Mouse (Mus musculus) kidney, embryonic 15.5 days (tissue): ENCODE data around the gene Il5. TPM values are rescaled to one million over a fixed set of nuclear protein-coding genes. Genes with fewer than 3 reads are reported as not detected.

Experiments used
- ATAC-seq: fragments of 200-750 bp; cut with Nextera tagmentation; replicated peaks from 2 replicates; pipeline ENCODE4 v1.8.0; 2017; ENCODE audit warnings: moderate TSS enrichment; ENCODE audit not compliant: low FRiP score
- H3K27ac ChIP-seq: fragments of 300-500 bp; sonication (generic); 2 replicates; pipeline ENCODE4 v1.5.1; 2015; ENCODE audit warnings: mild to moderate bottlenecking, inconsistent platforms
- H3K27me3 ChIP-seq: fragments of 300-500 bp; sonication (generic); 2 replicates; pipeline ENCODE4 v1.6.1; 2015; ENCODE audit warnings: inconsistent platforms
- H3K36me3 ChIP-seq: fragments of 300-500 bp; sonication (generic); 2 replicates; pipeline ENCODE4 v1.6.1; 2015; ENCODE audit warnings: inconsistent platforms
- H3K4me1 ChIP-seq: fragments of 300-500 bp; sonication (generic); 2 replicates; pipeline ENCODE4 v1.6.1; 2015; ENCODE audit warnings: inconsistent platforms
- H3K4me2 ChIP-seq: fragments of 300-500 bp; sonication (generic); 2 replicates; pipeline ENCODE4 v1.6.1; 2015; ENCODE audit warnings: moderate library complexity, mild to moderate bottlenecking, inconsistent platforms
- H3K4me3 ChIP-seq: fragments of 300-500 bp; sonication (generic); replicated peaks from 2 replicates; pipeline ENCODE4 v1.5.1; 2015; ENCODE audit warnings: mild to moderate bottlenecking, inconsistent platforms
- H3K9ac ChIP-seq: fragments of 300-500 bp; sonication (generic); 2 replicates; pipeline ENCODE4 v1.6.1; 2015; ENCODE audit warnings: mild to moderate bottlenecking, inconsistent platforms
- H3K9me3 ChIP-seq: fragments of 300-500 bp; sonication (generic); replicated peaks from 2 replicates; pipeline ENCODE4 v1.6.1; 2016; ENCODE audit warnings: inconsistent platforms
- WGBS: fragments of 180-500 bp; shearing (Covaris S2); methylation state at CpG from one replicate; pipeline ENCODE4 v1.1.7; 2015; ENCODE audit warnings: mixed read lengths; 5-methylcytosine and 5-hydroxymethylcytosine counted together
- polyA plus RNA-seq: library from polyadenylated mRNA; unstranded; fragments of >200 nt; fragmentation: Nextera tagmentation; extraction: Ambion mirVana; gene quantifications from 2 replicates; pipeline ENCODE4 v1.2.1, GENCODE M21; 2015

The Il5 gene
- polyA plus RNA-seq, 1 experiment from 2014 or later = not detected

DNA sequence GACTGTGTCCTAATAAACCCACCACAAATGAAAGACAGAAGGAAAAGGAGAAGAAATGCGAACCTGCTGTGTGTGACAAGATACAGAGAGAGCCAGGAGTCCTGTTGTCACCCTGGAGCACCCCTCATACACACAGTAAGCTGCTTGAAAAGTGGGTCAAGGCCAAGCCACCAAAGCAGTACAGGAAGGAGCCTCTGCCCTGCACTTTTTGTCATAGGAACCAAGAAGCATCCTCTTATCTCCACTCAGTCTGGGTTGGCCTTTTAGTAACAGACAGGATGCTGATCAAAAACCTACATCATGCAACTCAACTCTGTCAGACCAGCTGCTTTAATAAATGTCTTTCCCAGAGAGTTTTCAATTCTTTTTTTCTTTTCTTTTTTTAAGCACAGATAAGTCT, 893 bp upstream of the Il5 start:
- H3K4me3 ChIP-seq = no peak overlapping the region
- H3K4me2 ChIP-seq = no peak overlapping the region
- no peak overlapping the region for H3K9ac ChIP-seq
- 72% methylated on average over 1 of the region's 1 CpGs for WGBS
- H3K9me3 ChIP-seq = no peaks in the 10 kb centered on the region
- H3K27ac ChIP-seq = no peak overlapping the region
- no peaks in the 10 kb centered on the region for H3K36me3 ChIP-seq
- no peaks in the 10 kb centered on the region for H3K27me3 ChIP-seq
- H3K4me1 ChIP-seq = no peaks in the 10 kb centered on the region
- ATAC-seq = no peak

DNA sequence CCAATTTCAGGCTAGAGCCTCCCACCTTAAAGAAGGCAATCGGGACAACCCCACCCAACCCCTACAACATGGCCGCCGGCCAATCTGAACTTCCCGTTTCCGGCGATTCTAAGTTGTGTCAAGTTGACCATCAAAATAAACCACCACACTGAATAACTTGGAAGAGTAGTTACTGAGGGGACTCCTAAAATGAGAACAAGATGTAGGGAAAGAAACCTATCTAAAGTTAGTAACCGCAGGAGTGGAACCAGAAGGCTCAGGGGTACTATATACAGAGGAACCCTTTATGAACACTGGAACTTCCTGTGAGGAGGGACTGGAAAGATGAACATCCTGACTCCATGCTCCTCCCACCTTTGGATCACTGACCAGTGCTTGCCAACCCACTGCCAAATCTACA, 10.9 kb downstream of the Il5 start:
- 0 out of 2 replicates have a peak, but pooled peaks cover 3% of the 10 kb centered on the region for H3K4me1 ChIP-seq
- H3K27ac ChIP-seq = no peak overlapping the region
- no peak overlapping the region for H3K4me2 ChIP-seq
- WGBS = 92% methylated on average over 7 of the region's 7 CpGs
- no peaks in the 10 kb centered on the region for H3K27me3 ChIP-seq
- no peak for ATAC-seq
- no peak overlapping the region for H3K4me3 ChIP-seq
- no peaks in the 10 kb centered on the region for H3K9me3 ChIP-seq
- no peaks in the 10 kb centered on the region for H3K36me3 ChIP-seq
- H3K9ac ChIP-seq = no peak overlapping the region

DNA sequence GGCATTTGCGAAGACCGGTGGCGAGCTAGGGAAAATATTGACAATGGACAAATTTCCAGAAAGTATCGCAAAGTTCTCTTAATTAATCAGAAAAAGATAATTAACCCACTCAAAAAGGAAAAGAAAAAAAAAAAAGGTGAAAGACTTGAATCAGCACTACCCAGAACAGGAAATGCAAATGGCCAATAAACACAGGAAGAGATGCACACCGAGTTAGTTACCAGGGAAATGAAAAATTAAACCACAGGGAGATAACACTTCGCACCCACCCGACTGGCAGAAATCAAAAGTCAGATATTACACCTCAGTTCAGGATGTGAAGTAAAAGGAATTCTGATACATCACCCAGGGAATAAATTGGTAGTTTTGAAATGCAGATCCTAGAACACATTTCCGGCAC, 11.7 kb downstream of the Il5 start:
- no peaks in the 10 kb centered on the region for H3K27me3 ChIP-seq
- ATAC-seq = no peak
- no peak overlapping the region for H3K4me2 ChIP-seq
- H3K4me3 ChIP-seq = no peak overlapping the region
- no peak overlapping the region for H3K9ac ChIP-seq
- H3K4me1 ChIP-seq = 0 out of 2 replicates have a peak, but pooled peaks cover 3% of the 10 kb centered on the region
- H3K9me3 ChIP-seq = no peaks in the 10 kb centered on the region
- no peak overlapping the region for H3K27ac ChIP-seq
- WGBS = 89% methylated on average over 8 of the region's 8 CpGs
- no peaks in the 10 kb centered on the region for H3K36me3 ChIP-seq

DNA sequence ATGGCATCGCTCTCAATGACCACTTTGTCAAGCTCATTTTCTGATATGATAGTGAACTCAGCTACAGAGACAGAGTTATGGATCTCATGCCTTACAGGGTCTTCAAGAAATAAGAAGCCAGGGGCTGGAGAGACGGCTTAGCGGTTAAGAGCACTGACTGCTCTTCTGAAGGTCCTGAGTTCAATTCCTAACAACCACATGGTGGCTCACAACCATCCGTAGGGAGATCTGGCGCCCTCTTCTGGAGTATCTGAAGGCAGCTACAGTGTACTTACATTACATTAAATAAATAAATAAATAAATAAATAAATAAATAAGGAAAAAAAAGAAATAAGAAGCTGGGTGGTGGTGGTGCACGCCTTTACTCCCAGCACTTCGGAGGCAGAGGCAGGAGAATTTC, 13.2 kb downstream of the Il5 start:
- 88% methylated on average over 7 of the region's 7 CpGs for WGBS

DNA sequence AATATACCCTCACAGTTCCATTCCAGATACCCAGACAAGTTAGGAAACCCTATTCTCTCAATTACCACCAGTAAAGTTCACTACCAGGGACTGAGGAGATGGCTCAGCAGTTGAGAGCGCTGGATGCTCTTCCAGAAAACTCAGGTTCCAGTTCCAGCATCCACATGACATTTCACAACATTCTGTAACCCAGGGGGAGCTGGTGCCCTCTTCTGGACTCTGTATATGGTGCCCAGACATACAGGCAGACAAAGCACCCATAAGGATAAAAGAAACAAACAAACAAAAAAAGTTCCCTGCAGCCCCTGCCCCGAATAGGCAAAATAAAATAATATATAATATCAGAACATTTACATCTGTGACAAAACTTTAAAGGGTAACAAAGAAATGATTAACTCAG, 13.8 kb downstream of the Il5 start:
- ATAC-seq = no peak
- H3K36me3 ChIP-seq = no peaks in the 10 kb centered on the region
- no peaks in the 10 kb centered on the region for H3K27me3 ChIP-seq
- 79% methylated on average over 2 of the region's 2 CpGs for WGBS
- H3K27ac ChIP-seq = no peak overlapping the region
- 0 out of 2 replicates have a peak, but pooled peaks cover 5% of the 10 kb centered on the region for H3K4me1 ChIP-seq
- H3K9ac ChIP-seq = no peak overlapping the region
- H3K9me3 ChIP-seq = no peaks in the 10 kb centered on the region
- H3K4me2 ChIP-seq = no peak overlapping the region
- H3K4me3 ChIP-seq = no peak overlapping the region

More for the DNA sequence above, 13.2 kb downstream of the Il5 start:
- ATAC-seq = no peak
- Histone ChIP-seq H3K27me3 (no peaks in the 10 kb centered on the region), H3K4me3 (no peak overlapping the region), H3K4me1 (0 out of 2 replicates have a peak, but pooled peaks cover 5% of the 10 kb centered on the region), H3K9me3 (no peaks in the 10 kb centered on the region), H3K27ac (no peak overlapping the region), H3K36me3 (no peaks in the 10 kb centered on the region), H3K4me2 (no peak overlapping the region), H3K9ac (no peak overlapping the region)

DNA sequence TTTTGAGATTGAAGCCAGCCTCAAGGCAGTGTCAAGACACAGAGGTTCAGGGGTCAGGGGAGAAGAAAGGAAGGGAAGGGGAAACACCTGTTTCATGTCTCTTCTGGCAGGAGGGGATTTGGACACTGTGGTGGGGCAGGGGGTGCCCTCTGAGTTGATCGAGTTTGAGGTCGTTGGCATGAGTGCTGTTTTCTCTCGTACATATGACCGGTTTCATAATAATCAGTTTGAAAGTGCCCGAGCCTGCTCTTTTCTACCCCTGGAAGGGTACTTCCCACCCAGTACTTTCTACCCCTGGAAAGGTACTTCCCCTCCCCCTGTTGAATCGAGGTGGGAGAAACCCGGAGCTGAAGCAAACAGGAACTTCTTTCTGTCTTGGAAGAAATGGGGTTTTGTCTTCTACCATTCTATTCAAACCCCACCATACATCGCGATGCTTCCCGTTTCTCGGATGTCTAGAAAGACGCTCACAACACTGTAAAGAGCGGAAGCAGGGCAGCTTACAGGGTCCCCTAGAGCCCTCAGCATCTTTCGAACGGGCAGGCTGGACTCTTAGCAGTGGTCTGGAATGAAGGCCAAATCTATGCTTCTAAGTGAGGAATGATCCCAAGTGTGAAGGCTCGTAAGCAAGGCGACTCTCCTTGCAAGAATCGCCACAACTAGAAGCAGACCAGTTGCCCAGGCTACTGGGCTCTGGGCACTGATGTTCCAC, 14.5 kb downstream of the Il5 start:
- H3K4me3 ChIP-seq = no peak overlapping the region
- H3K9me3 ChIP-seq = no peaks in the 10 kb centered on the region
- ATAC-seq = no peak; the same call in 1 of the 2 replicates
- WGBS = 70% methylated on average over 18 of the region's 18 CpGs
- H3K27ac ChIP-seq = no peak overlapping the region
- peak overlapping the region; percentile 57 for H3K4me2 ChIP-seq
- no peak overlapping the region for H3K9ac ChIP-seq
- no peaks in the 10 kb centered on the region for H3K27me3 ChIP-seq
- H3K4me1 ChIP-seq = 0 out of 2 replicates have a peak, but pooled peaks cover 5% of the 10 kb centered on the region
- H3K36me3 ChIP-seq = no peaks in the 10 kb centered on the region

DNA sequence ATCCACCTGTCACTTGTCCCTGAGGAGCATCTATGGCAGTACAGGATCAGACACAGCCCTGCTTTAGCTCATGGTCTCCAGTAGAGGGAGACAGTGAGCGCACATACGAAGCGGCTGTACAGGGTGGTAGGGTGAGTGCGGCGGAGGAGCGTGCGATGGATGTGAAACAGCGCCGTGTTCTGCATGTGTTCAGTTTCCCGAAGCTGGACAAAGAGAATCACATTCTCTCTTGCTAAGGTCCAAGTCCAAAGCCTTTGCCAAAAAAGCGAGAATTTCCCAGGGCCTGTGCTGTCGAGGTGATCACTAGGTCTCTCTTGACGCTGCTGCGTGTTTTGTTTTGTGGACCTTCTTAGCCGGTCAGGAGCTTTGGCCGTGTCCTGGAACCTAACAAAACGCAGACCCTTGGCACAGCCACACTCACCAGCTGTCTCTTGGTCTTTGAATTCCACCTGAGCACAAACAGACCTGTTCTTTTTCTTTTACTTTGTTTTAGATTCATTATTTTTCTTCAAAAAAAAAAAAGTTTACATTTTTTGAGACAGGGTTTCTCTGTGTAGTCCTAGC, 15.2 kb downstream of the Il5 start:
- H3K36me3 ChIP-seq = no peaks in the 10 kb centered on the region
- no peak overlapping the region for H3K27ac ChIP-seq
- peak overlapping the region; percentile 24; the same call in 1 of the 2 replicates for H3K4me3 ChIP-seq
- H3K27me3 ChIP-seq = no peaks in the 10 kb centered on the region
- H3K9ac ChIP-seq = no peak overlapping the region
- WGBS = 37% methylated on average over 17 of the region's 17 CpGs
- H3K4me1 ChIP-seq = 0 out of 2 replicates have a peak, but pooled peaks cover 5% of the 10 kb centered on the region
- ATAC-seq = peak; percentile 69; the same call in 1 of the 2 replicates
- no peaks in the 10 kb centered on the region for H3K9me3 ChIP-seq
- peak overlapping the region; percentile 57 for H3K4me2 ChIP-seq

DNA sequence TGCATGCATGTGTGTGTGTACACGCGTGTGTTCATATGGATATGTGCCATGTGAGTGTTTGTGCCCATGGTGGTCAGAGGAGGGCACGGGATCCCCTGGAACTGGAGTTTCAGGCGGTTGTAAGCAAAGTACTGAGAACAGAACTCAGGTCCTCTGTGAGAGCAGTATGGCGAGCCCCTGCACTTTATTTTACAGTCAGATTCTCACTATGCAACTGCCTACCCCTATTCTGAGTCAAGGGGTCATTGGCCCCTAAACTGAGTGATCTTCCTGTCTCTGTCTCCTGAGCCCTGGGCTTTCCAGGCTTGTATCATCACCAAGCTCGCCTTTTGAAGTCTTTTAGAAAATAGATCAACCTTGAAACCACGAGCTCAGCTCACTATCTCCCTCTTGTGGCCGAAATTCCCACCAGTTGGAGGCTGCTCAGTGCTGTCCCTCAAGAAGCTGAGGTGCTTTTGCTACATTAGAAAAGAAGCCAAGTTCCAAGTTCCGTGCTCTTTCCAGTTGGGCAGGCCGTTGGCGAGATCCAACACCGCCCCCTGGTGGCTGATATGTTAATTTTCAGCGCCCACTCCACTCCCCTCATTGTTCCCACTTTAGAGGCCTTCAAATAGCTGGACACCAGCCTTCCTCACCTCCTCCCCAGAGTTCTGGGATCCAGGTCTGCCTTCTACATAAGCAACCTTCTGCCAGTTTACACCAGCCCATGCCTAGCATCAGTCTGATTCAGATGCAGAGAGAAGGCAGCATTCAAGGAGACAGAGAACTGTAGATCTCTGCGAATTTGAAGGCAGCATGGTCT, 16.4 kb downstream of the Il5 start:
- Histone ChIP-seq H3K9ac (no peak overlapping the region), H3K4me3 (no peak overlapping the region), H3K36me3 (no peaks in the 10 kb centered on the region), H3K9me3 (no peaks in the 10 kb centered on the region), H3K4me1 (0 out of 2 replicates have a peak, but pooled peaks cover 5% of the 10 kb centered on the region), H3K27me3 (no peaks in the 10 kb centered on the region), H3K27ac (peak overlapping the region; percentile 37; the same call in 1 of the 2 replicates), H3K4me2 (no peak overlapping the region)
- peak; percentile 69 for ATAC-seq
- 50% methylated on average over 14 of the region's 14 CpGs for WGBS

DNA sequence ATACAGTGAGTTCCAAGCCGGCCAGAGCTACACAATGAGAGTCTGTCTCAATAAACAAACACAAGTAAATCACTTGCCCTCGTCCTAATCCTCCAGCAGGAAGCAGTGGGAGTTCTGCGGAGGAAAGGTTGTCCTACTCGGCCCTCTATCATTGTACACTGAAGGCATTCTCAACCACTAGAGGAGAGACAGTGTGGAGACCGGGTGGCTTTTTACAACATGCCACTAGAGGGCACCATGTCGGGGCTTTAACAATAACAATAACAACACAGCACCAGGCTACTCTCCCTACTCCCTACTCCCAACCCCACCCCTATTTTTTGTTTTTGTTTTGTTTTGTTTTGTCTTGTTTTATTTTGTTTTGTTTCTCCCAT, 17.0 kb downstream of the Il5 start:
- H3K9ac ChIP-seq = no peak overlapping the region
- ATAC-seq = no peak
- H3K4me3 ChIP-seq = no peak overlapping the region
- H3K4me2 ChIP-seq = no peak overlapping the region
- H3K36me3 ChIP-seq = no peaks in the 10 kb centered on the region
- WGBS = 35% methylated on average over 6 of the region's 6 CpGs
- H3K4me1 ChIP-seq = 0 out of 2 replicates have a peak, but pooled peaks cover 5% of the 10 kb centered on the region
- H3K27me3 ChIP-seq = no peaks in the 10 kb centered on the region
- peak overlapping the region; percentile 37; the same call in 1 of the 2 replicates for H3K27ac ChIP-seq
- no peaks in the 10 kb centered on the region for H3K9me3 ChIP-seq

DNA sequence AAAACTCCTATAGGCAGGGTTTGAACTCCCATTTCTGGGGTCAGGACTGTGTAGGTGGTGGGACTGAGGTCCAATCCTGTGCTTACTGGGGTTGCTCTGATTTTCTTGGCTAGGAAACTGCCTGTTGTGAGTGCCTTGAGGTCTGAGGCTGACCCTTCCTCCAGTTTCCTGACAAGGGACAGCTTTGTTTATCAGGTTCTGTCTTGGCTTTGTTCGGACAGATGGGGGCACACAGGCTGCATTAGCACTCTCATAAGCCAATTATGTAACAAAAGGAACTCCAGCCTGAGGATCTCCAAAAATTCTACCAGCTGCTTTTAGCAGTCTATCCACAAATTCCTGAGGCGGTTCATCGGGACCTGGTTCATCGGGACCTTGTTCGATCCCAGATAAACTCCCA, 21.8 kb downstream of the Il5 start:
- no peak overlapping the region for H3K27ac ChIP-seq
- H3K36me3 ChIP-seq = no peaks in the 10 kb centered on the region
- no peak overlapping the region for H3K9ac ChIP-seq
- no peak overlapping the region for H3K4me2 ChIP-seq
- no peaks in the 10 kb centered on the region for H3K9me3 ChIP-seq
- WGBS = 50% methylated on average over 5 of the region's 5 CpGs
- H3K4me3 ChIP-seq = no peak overlapping the region
- 0 out of 2 replicates have a peak, but pooled peaks cover 2% of the 10 kb centered on the region for H3K4me1 ChIP-seq
- no peaks in the 10 kb centered on the region for H3K27me3 ChIP-seq
- ATAC-seq = no peak

DNA sequence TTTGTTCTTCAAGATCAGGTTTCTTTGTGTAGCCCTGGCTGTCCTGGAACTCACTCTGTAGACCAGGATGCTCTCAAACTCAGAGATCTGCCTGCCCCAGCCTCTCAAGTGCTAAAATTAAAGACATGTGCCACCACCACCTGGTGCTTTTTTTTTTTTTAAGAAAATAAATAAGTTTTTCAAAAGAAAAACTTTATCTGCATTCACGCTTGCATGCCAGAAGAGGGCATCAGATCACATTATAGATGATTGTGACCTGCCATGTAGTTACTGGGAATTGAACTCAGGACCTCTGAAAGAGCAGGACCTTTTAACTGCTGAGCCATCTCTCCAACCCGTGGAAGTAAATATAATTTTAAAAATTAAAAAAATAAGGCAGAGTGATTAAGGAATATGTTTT, 24.7 kb downstream of the Il5 start:
- ATAC-seq = no peak
- Histone ChIP-seq H3K4me3 (no peak overlapping the region), H3K4me1 (no peaks in the 10 kb centered on the region), H3K27me3 (no peaks in the 10 kb centered on the region), H3K4me2 (no peak overlapping the region), H3K27ac (no peak overlapping the region), H3K9me3 (no peaks in the 10 kb centered on the region), H3K36me3 (no peaks in the 10 kb centered on the region), H3K9ac (no peak overlapping the region)
- 90% methylated on average over 2 of the region's 2 CpGs for WGBS

DNA sequence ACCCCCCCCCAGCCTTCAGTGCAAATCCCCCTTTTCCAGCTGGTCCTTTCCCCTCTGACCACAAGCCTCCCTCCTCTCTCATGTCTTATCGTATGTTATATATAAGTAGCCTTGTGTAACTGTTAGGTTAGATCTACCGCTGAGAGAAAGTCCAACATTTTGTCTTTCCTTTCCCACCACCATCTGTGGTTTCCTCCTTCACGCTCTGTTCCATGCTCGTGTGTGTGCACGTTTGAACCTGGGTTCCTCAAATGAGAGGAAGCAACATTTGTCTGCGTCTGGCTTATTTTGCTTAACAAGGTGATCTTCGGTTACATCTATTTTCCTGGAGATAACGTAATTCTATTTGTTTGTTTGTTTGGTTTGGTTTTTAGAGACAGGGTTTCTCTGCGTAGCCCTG, 27.4 kb downstream of the Il5 start:
- no peaks in the 10 kb centered on the region for H3K36me3 ChIP-seq
- no peak overlapping the region for H3K27ac ChIP-seq
- WGBS = 87% methylated on average over 9 of the region's 9 CpGs
- H3K4me2 ChIP-seq = no peak overlapping the region
- no peak overlapping the region for H3K9ac ChIP-seq
- H3K9me3 ChIP-seq = no peaks in the 10 kb centered on the region
- no peaks in the 10 kb centered on the region for H3K4me1 ChIP-seq
- ATAC-seq = no peak
- H3K27me3 ChIP-seq = no peaks in the 10 kb centered on the region
- no peak overlapping the region for H3K4me3 ChIP-seq
